Mouse (Mus musculus) left cerebral cortex, adult 2 months (tissue): ENCODE measurements at regions not wholly inside any gene's neighbourhood (a gene's known extent, or its start where the extent isn't known, plus 50 kb on each side); places are given as distances from the start of the nearest gene placed in this dataset.

Source experiments
- DNase-seq, 2 experiments: peaks; one replicate each; pipeline ENCODE4 v3.0.0; 2021 to 2022; ENCODE audit warnings: low spot score in 2 of 2, mixed read lengths in 1 of 2; ENCODE audit errors: extremely low spot score in 1 of 2
- H3K27ac ChIP-seq: fragments of 200-600 bp; 2 replicates; pipeline ENCODE4 v1.8.1; 2022
- H3K4me3 ChIP-seq: fragments of 200-600 bp; 2 replicates; pipeline ENCODE4 v1.8.1; 2022
- CTCF ChIP-seq: fragments of 200-600 bp; IDR thresholded peaks from 2 replicates; pipeline ENCODE4 v1.8.1; 2022; ENCODE audit warnings: antibody characterized with exemption, mild to moderate bottlenecking, moderate library complexity
- intact Hi-C: fragments of 180-260 bp; cut with DNase I; formaldehyde crosslinking; loops from one replicate; pipeline ENCODE4 v1.15.1; 2025

DNA sequence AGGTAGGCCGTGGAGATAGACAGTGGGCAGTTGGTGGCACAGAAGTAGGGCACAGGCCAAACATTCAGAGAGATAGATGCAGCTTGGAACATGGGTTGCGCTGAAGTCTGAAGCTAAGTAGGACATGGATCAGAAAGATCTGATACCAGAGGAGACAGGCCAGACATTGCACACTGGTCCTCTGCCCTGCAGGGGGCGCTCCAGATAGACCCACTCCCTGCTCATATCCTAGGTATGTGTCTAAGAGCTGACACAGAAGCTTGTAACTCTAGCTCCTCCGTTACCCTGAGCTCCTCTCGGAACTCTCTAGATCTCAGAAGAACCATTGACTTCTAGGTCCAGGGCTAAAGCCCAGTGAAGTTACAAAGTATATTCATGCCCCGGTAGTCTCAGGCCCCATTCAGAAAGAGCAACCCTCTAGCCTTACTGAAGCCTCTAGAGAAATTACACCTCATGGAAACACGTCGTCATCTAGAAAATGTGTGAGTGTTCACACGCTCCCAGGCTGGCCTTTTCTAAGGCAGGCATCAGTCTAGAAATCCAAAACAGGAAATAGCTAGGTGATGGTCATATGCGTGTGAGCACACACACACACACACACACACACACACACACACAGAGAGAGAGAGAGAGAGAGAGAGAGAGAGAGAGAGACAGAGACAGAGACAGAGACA lies 87.8 kb upstream of the Tank start:
- no peak overlapping the region for H3K4me3 ChIP-seq
- H3K27ac ChIP-seq: no peak overlapping the region
- peak; percentile 21; the same call in 1 of the 2 replicates for TF ChIP-seq CTCF
- intact Hi-C loops: loop anchor here (5.0 kb wide), 1 partner anchor 477 kb away; no protein-coding TSS in a partner anchor
- no peak for DNase-seq

DNA sequence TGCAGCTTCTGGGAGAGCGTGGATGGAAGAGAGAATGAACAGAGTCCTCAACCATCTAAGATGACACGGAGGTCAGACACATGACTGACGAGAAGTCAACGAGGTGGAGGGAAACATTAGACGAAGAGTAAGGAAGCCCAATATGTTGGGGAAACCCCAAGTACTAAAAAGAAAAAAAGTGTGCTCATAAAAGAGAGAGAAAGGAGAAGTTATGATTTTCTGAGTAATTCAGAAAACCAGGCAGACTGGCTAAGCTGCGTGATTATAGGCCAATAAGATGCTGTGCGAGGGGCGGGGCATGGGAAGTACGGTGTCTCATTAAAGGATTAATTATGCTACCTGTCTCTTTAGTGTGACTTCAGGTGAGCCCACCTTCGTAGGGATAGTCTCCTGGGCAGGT lies 88.6 kb upstream of the Tank start:
- intact Hi-C loops: loop anchor here (5.0 kb wide), 1 partner anchor 478 kb away; no protein-coding TSS in a partner anchor
- no peak for TF ChIP-seq CTCF
- no peak overlapping the region for H3K27ac ChIP-seq
- DNase-seq: no peak
- H3K4me3 ChIP-seq: no peak overlapping the region

DNA sequence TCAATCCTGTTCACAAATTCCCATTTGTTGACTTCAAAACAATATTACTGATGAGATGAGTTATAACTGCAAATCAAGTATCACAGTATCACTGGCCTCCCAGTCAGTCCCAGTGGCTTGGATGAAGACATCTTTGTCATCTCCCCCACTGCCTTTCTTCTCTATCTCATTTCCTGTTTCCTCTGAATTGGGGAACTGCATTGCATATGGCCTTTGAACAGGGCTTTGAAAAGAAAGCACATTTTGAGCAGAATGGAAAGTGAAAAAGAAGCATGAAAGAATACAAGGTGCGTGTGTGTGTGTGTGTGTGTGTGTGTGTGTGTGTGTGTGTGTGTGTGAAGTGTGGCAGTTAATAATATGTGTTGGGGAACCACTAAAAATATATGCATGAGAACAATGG lies 94.6 kb upstream of the Tank start:
- Histone ChIP-seq H3K4me3 (no peak overlapping the region), H3K27ac (no peak overlapping the region)
- no peak for TF ChIP-seq CTCF
- intact Hi-C loops: no loop called here
- DNase-seq: no peak

DNA sequence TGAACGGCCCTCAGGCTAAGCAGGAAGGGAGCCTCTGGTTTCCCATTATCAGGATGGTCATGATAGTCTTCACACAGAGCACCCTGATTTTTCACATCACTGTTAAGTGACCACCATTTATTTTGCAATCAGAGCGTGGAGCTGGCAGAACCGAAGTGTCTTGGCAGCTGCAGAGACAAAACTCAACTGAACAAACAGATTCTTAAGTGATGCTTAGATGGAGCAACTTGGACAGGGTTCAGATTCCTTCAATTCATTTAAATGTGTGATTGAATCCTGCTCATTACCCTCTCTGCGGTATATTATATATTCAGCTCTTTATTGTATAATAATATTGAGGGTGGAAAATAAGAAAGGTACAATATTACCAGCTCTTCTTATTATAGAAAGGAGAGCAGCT lies 101.7 kb upstream of the Tank start:
- H3K27ac ChIP-seq: no peak overlapping the region
- intact Hi-C loops: no loop called here
- no peak for DNase-seq
- no peak for TF ChIP-seq CTCF
- no peak overlapping the region for H3K4me3 ChIP-seq

DNA sequence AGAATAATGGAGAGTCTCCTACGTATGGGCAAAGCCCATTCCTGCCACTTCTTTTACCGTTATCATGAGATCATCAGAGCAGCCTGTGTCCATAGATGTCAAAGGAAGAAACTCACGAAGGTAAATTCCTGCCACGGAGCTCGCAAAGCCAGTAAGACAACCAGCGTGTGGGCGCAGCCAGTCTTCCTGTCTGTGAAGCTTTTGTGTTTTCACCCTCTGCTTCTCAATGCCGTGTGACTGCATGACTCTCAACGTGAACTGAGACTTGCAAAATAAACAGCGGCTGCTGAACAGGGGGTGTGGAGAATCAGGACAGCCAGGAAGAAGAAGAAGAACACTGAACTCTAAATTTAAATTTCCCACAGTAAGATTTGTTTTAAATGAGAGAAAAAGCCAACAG lies 103.8 kb upstream of the Tank start:
- DNase-seq: no peak
- intact Hi-C loops: no loop called here
- TF ChIP-seq CTCF: no peak
- H3K27ac ChIP-seq: no peak overlapping the region
- H3K4me3 ChIP-seq: no peak overlapping the region

DNA sequence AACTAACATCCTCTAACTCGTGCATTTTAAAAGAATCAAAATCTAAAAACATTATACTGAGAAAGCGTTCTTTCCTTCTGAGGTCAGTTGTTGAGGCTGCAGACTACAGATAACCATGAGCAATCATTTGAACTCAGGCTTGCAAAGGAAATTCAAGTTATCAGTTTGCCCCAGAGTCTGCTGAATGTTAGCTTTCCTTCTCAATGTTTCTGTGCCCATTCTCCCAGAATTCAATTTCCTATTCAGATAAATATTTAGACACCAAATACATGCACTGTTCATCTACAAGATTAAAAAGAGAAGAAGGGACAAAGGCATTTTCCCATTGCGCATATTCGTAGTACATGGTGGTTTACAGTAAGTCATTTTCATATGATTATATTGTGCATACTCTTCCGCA lies 107.9 kb upstream of the Tank start:
- intact Hi-C loops: no loop called here
- DNase-seq: no peak
- no peak for TF ChIP-seq CTCF
- Histone ChIP-seq H3K27ac (no peak overlapping the region), H3K4me3 (no peak overlapping the region)

DNA sequence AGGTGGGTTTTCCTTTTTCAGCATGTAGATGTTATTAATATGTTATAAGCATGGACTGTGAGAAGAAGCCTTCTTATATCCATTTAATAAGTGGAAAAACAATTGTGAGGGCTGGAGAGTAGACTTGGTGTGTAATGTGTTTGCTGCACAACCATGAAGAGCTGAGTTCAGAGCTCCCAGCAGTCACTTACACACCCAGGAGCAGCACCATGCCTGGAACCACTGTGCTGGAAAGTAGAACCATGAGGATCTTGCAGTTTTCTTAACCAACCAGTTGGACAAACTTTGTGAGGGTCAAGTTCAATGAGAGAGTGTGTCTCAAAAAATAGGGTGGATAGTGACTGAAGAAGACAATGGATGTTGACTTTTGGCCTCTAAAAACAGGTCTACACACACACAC lies 108.3 kb upstream of the Tank start:
- H3K27ac ChIP-seq: no peak overlapping the region
- H3K4me3 ChIP-seq: no peak overlapping the region
- no peak for DNase-seq
- no peak for TF ChIP-seq CTCF
- intact Hi-C loops: no loop called here

DNA sequence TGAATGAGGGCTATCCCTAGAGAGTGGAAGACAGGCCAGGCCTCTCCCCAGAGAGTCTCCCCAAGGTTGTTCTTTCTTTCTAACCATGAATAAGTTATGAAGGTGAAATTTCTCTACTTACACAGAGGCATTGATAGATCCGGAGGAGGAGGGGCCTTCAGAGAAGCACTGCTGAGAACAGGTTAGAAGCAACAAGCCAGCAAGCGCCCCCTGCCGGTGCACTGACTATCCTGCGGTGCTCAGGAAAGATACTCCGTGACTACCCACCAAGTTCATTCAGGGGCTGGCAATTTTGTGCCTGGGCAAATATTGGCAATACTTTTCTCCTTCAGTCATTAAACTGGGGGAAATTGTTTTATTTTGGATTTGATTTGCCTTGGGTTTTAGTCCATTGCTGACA lies 122.5 kb upstream of the Tank start:
- Histone ChIP-seq H3K4me3 (no peak overlapping the region), H3K27ac (no peak overlapping the region)
- DNase-seq: peak; percentile 42 to 52
- peak; percentile 80 for TF ChIP-seq CTCF
- intact Hi-C loops: loop anchor here (1.0 to 2.0 kb wide), 3 partner anchors 551 to 735 kb away; no protein-coding TSS in a partner anchor

DNA sequence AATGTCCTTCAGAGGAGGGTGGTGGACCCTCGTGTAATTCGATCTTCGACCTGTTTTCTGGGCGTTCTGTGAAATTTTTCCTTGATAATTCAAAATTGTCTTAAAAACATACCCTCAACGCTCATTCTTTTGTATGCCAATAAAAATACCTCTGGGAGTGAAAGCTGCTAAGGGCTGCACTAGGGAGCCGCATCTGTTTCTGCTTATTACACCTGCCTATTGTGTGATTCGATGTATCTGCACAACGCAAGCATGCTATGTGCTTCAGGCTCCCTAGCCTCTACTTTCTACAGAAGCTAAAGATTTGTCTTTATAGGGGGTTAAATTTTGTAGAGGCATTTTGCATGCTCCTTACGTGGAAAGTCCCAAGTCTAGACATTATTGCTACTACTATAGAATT lies 123.7 kb upstream of the Tank start:
- intact Hi-C loops: loop anchor here (1.0 to 2.0 kb wide), 3 partner anchors 549 to 734 kb away; no protein-coding TSS in a partner anchor
- no peak for TF ChIP-seq CTCF
- H3K4me3 ChIP-seq: no peak overlapping the region

DNA sequence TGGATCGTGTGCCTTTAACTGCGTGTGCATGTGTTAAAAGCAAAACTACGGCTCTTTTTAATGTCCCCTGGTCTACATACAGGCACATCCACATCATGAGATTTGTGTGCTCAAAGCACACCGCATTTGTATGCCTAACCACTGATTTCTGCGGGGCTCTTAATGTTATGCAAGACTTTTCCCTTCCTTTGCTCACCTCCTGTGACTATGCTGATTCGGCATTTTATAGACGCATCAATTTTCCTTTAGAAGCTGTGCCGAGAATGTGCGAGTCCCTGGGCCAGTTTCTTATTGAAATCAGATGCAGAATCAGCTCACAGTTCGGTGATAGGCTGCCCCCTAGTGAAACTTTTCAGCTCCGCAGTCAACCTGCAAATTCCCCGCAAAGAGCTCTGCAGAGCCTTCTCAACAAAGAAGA lies 124.1 kb upstream of the Tank start:
- peak; percentile 85 to 90 for DNase-seq
- H3K4me3 ChIP-seq: peak overlapping the region; percentile 50
- no peak overlapping the region for H3K27ac ChIP-seq
- intact Hi-C loops: loop anchor here (2.0 kb wide), 2 partner anchors 652 to 734 kb away; no protein-coding TSS in a partner anchor
- TF ChIP-seq CTCF: peak; percentile 96

More for the DNA sequence above, 123.7 kb upstream of the Tank start:
- no peak overlapping the region for H3K27ac ChIP-seq
- no peak for DNase-seq

DNA sequence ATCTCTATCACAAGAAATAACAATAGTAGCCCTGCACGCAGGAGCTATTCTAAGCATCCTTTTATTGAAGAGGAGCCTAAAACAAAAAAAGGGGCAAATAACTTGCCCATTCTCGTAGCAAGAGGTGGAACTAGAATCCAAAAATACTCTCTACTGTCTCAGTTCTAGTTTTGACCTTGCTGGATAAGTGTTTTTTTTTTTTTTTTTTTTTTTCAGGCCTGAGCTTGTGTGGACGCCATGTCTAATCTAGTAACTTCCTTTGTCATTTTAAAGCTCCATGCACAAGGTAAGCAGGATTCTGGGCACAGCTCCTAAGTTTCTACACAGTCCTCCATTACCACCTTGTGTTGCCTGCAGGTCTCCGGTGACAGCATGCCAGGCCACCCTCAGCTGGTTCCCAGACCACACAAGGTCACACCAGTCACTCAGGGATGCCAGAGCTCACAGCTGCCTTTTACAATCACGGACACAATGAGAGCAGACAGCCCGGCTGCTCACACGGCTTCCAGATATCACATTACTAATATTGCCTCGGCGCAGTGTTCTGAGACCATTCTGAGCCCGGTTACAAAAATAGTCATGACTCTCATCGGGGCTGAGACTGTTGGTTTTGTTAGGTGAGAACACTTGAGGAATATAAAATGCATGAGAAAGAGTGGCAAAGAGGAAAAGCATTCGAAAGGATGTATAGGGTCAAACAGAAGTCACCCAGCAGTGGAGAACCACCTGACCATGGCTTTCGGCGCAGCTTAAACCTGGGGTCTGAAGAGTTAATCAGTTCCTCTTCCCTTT lies 124.7 kb upstream of the Tank start:
- intact Hi-C loops: loop anchor here (2.0 kb wide), 2 partner anchors 651 to 733 kb away; no protein-coding TSS in a partner anchor
- peak overlapping the region; percentile 50 for H3K4me3 ChIP-seq
- no peak for TF ChIP-seq CTCF
- H3K27ac ChIP-seq: no peak overlapping the region
- no peak for DNase-seq

DNA sequence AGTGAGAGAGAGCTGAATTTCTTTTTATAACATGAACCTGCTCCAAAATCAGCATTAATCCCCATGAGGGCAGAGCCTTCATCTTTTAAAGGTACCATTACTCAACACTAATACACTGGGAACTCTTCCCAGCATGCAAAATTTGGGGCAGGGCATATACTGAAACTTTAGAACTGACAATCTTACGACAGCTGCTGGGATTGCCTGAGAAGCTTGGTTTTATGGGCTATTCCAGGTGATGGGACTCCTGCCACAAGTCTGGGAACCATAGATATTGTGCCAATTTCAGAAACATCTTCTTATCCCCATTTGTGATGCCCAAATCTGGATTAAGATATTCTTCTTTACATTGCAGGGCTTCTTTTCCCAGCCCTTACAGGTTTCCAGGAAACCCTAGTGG lies 125.8 kb upstream of the Tank start:
- no peak overlapping the region for H3K4me3 ChIP-seq
- intact Hi-C loops: no loop called here
- DNase-seq: no peak
- no peak overlapping the region for H3K27ac ChIP-seq
- no peak for TF ChIP-seq CTCF
